Mouse (Mus musculus) embryonic facial prominence, embryonic 11.5 days (tissue): ENCODE measurements at regions not wholly inside any gene's neighbourhood (a gene's known extent, or its start where the extent isn't known, plus 50 kb on each side); places are given as distances from the start of the nearest gene placed in this dataset.

Experiments used
- ATAC-seq: fragments of 200-750 bp; cut with Nextera tagmentation; replicated peaks from 2 replicates; pipeline ENCODE4 v1.8.0; 2017; ENCODE audit warnings: low read depth; ENCODE audit not compliant: insufficient number of reproducible peaks, low FRiP score, low TSS enrichment
- DNase-seq: peaks from one replicate; pipeline ENCODE4 v3.0.0-alpha.2; 2015; ENCODE audit warnings: low spot score
- H3K27ac ChIP-seq: fragments of 300-500 bp; sonication (generic); replicated peaks from 2 replicates; pipeline ENCODE4 v1.5.1; 2014; ENCODE audit warnings: mild to moderate bottlenecking, low read depth, low read length, control low read depth
- H3K27me3 ChIP-seq: fragments of 300-500 bp; sonication (generic); 2 replicates; pipeline ENCODE4 v1.6.1; 2014; ENCODE audit warnings: mild to moderate bottlenecking, low read length, moderate library complexity, mixed read lengths; ENCODE audit not compliant: control insufficient read depth, insufficient read depth
- H3K36me3 ChIP-seq: fragments of 300-500 bp; sonication (generic); replicated peaks from 2 replicates; pipeline ENCODE4 v1.6.1; 2014; ENCODE audit warnings: low read depth, mild to moderate bottlenecking, low read length, moderate library complexity, mixed read lengths; ENCODE audit not compliant: control insufficient read depth, insufficient read depth
- H3K4me1 ChIP-seq: fragments of 300-500 bp; sonication (generic); 2 replicates; pipeline ENCODE4 v1.6.1; 2014; ENCODE audit warnings: low read length, mixed read lengths; ENCODE audit not compliant: control insufficient read depth, insufficient read depth
- H3K4me2 ChIP-seq: fragments of 300-500 bp; sonication (generic); 2 replicates; pipeline ENCODE4 v1.6.1; 2014; ENCODE audit warnings: low read depth, mild to moderate bottlenecking, control low read depth, low read length, moderate library complexity
- H3K4me3 ChIP-seq: fragments of 300-500 bp; sonication (generic); 2 replicates; pipeline ENCODE4 v1.5.1; 2014; ENCODE audit warnings: low read depth, low read length, control low read depth
- H3K9ac ChIP-seq: fragments of 300-500 bp; sonication (generic); replicated peaks from 2 replicates; pipeline ENCODE4 v1.6.1; 2014; ENCODE audit warnings: mild to moderate bottlenecking, control low read depth, low read length
- H3K9me3 ChIP-seq: fragments of 300-500 bp; sonication (generic); replicated peaks from 2 replicates; pipeline ENCODE4 v1.6.1; 2016; ENCODE audit warnings: mild to moderate bottlenecking, low read length, inconsistent platforms, mixed read lengths; ENCODE audit not compliant: control insufficient read depth
- WGBS: fragments of 180-500 bp; shearing (Covaris S2); extraction: QIAGEN DNeasy Blood & Tissue Kit; methylation state at CpG from one replicate; pipeline ENCODE4 v1.1.7; 2014; 5-methylcytosine and 5-hydroxymethylcytosine counted together

GRCm38 (mm10) chr7:36420741-36421140, 277.2 kb upstream of the Tshz3 start:
- no peak overlapping the region for H3K9ac ChIP-seq
- H3K9me3 ChIP-seq = no peaks in the 10 kb centered on the region
- no peak overlapping the region for H3K27ac ChIP-seq
- no peaks in the 10 kb centered on the region for H3K4me1 ChIP-seq
- 72% methylated on average over 9 of the region's 9 CpGs for WGBS
- H3K4me2 ChIP-seq = no peak overlapping the region
- no peak overlapping the region for H3K4me3 ChIP-seq
- H3K27me3 ChIP-seq = no peaks in the 10 kb centered on the region
- no peaks in the 10 kb centered on the region for H3K36me3 ChIP-seq
- ATAC-seq (no peak), DNase-seq (no peak)

GRCm38 (mm10) chr7:36449181-36449915, 248.6 kb upstream of the Tshz3 start:
- ATAC-seq = no peak

GRCm38 (mm10) chr7:36453816-36454215, 244.1 kb upstream of the Tshz3 start:
- Histone ChIP-seq H3K9ac (no peak overlapping the region), H3K4me1 (no peaks in the 10 kb centered on the region), H3K9me3 (no peaks in the 10 kb centered on the region), H3K4me2 (no peak overlapping the region), H3K4me3 (no peak overlapping the region), H3K27me3 (no peaks in the 10 kb centered on the region), H3K36me3 (no peaks in the 10 kb centered on the region), H3K27ac (no peak overlapping the region)
- WGBS = 84% methylated on average over 4 of the region's 4 CpGs
- DNase-seq (no peak), ATAC-seq (no peak)

More at GRCm38 (mm10) chr7:36449181-36449915, 248.6 kb upstream of the Tshz3 start:
- WGBS = 73% methylated on average over 6 of the region's 6 CpGs
- Histone ChIP-seq H3K9me3 (no peaks in the 10 kb centered on the region), H3K36me3 (no peaks in the 10 kb centered on the region), H3K9ac (no peak overlapping the region), H3K4me1 (no peaks in the 10 kb centered on the region), H3K4me3 (no peak overlapping the region), H3K4me2 (no peak overlapping the region), H3K27me3 (no peaks in the 10 kb centered on the region), H3K27ac (no peak overlapping the region)
- no peak for DNase-seq

GRCm38 (mm10) chr7:36456080-36456479, 241.8 kb upstream of the Tshz3 start:
- 82% methylated on average over 6 of the region's 6 CpGs for WGBS
- no peak for DNase-seq
- no peaks in the 10 kb centered on the region for H3K36me3 ChIP-seq
- no peak overlapping the region for H3K4me3 ChIP-seq
- no peak overlapping the region for H3K9ac ChIP-seq
- no peaks in the 10 kb centered on the region for H3K9me3 ChIP-seq
- H3K27ac ChIP-seq = no peak overlapping the region
- no peak overlapping the region for H3K4me2 ChIP-seq
- no peaks in the 10 kb centered on the region for H3K27me3 ChIP-seq
- no peaks in the 10 kb centered on the region for H3K4me1 ChIP-seq
- no peak for ATAC-seq

- no peak overlapping the region for H3K4me2 ChIP-seq
- DNase-seq (no peak), ATAC-seq (no peak)
- no peak overlapping the region for H3K9ac ChIP-seq
- H3K4me1 ChIP-seq = no peaks in the 10 kb centered on the region
- H3K36me3 ChIP-seq = no peaks in the 10 kb centered on the region
- H3K4me3 ChIP-seq = no peak overlapping the region
- no peaks in the 10 kb centered on the region for H3K9me3 ChIP-seq
- no peak overlapping the region for H3K27ac ChIP-seq
- WGBS = 84% methylated on average over 5 of the region's 5 CpGs
- H3K27me3 ChIP-seq = no peaks in the 10 kb centered on the region
These were observed 235.5 kb upstream of the Tshz3 start for GRCm38 (mm10) chr7:36462422-36462833.

- DNase-seq (no peak), ATAC-seq (no peak)
- no peaks in the 10 kb centered on the region for H3K27me3 ChIP-seq
- H3K9me3 ChIP-seq = no peaks in the 10 kb centered on the region
- no peaks in the 10 kb centered on the region for H3K4me1 ChIP-seq
- H3K27ac ChIP-seq = no peak overlapping the region
- no peaks in the 10 kb centered on the region for H3K36me3 ChIP-seq
- no peak overlapping the region for H3K9ac ChIP-seq
- H3K4me2 ChIP-seq = no peak overlapping the region
- no peak overlapping the region for H3K4me3 ChIP-seq
These were observed 228.5 kb upstream of the Tshz3 start for GRCm38 (mm10) chr7:36469386-36469785.

- Histone ChIP-seq H3K9ac (no peak overlapping the region), H3K27ac (no peak overlapping the region), H3K27me3 (no peaks in the 10 kb centered on the region), H3K4me3 (no peak overlapping the region), H3K9me3 (no peaks in the 10 kb centered on the region), H3K4me1 (no peaks in the 10 kb centered on the region), H3K4me2 (no peak overlapping the region), H3K36me3 (no peaks in the 10 kb centered on the region)
- DNase-seq = no peak
- no peak for ATAC-seq
- 66% methylated on average over 2 of the region's 2 CpGs for WGBS
These were observed 224.4 kb upstream of the Tshz3 start for GRCm38 (mm10) chr7:36473532-36473931.

GRCm38 (mm10) chr7:36476434-36476833, 221.5 kb upstream of the Tshz3 start:
- Histone ChIP-seq H3K4me1 (no peaks in the 10 kb centered on the region), H3K27me3 (no peaks in the 10 kb centered on the region), H3K4me2 (no peak overlapping the region), H3K36me3 (no peaks in the 10 kb centered on the region), H3K4me3 (no peak overlapping the region), H3K27ac (no peak overlapping the region), H3K9me3 (no peaks in the 10 kb centered on the region), H3K9ac (no peak overlapping the region)
- no peak for DNase-seq
- ATAC-seq = no peak
- 90% methylated on average over 4 of the region's 4 CpGs for WGBS
